Mouse (Mus musculus) ES-Bruce4 (cell line): ENCODE results near the gene Ccdc43. TPM values are rescaled to one million over a fixed set of nuclear protein-coding genes. Genes with fewer than 3 reads are reported as not detected.

Experiments
- H3K27ac ChIP-seq: 2 replicates; pipeline ENCODE4 v1.5.1; 2012; ENCODE audit warnings: low read length, inconsistent platforms; ENCODE audit not compliant: insufficient read depth
- H3K27me3 ChIP-seq: 2 replicates; pipeline ENCODE4 v1.6.1; 2012; ENCODE audit warnings: mild to moderate bottlenecking, low read length, inconsistent platforms; ENCODE audit not compliant: control insufficient read depth, poor library complexity, insufficient read depth, severe bottlenecking
- H3K36me3 ChIP-seq: 2 replicates; pipeline ENCODE4 v1.6.1; 2012; ENCODE audit warnings: inconsistent platforms, mild to moderate bottlenecking, low read length, moderate library complexity; ENCODE audit not compliant: control insufficient read depth, poor library complexity, insufficient read depth, severe bottlenecking
- H3K4me1 ChIP-seq: one replicate; pipeline ENCODE4 v1.8.1; 2011; ENCODE audit warnings: low read length; ENCODE audit not compliant: control insufficient read depth, insufficient read depth
- H3K4me3 ChIP-seq: 2 replicates; pipeline ENCODE4 v1.5.1; 2011; ENCODE audit warnings: low read depth, mild to moderate bottlenecking, low read length
- H3K9ac ChIP-seq: 2 replicates; pipeline ENCODE4 v1.6.1; 2012; ENCODE audit warnings: low read depth, mild to moderate bottlenecking, inconsistent platforms; ENCODE audit not compliant: poor library complexity, severe bottlenecking
- H3K9me3 ChIP-seq: replicated peaks from 2 replicates; pipeline ENCODE4 v1.6.1; 2012; ENCODE audit warnings: mild to moderate bottlenecking, low read length, inconsistent platforms; ENCODE audit not compliant: control insufficient read depth, poor library complexity, insufficient read depth, severe bottlenecking
- CTCF ChIP-seq: IDR thresholded peaks from one replicate; pipeline ENCODE4 v1.8.1; 2011; ENCODE audit warnings: low read depth, low read length
- EP300 ChIP-seq: IDR thresholded peaks from 2 replicates; pipeline ENCODE4 v1.6.1; 2011; ENCODE audit warnings: low read depth, low read length; ENCODE audit not compliant: insufficient read depth
- POLR2A ChIP-seq: IDR thresholded peaks from one replicate; pipeline ENCODE4 v1.8.1; 2011; ENCODE audit warnings: low read length; ENCODE audit not compliant: insufficient read depth
- polyA plus RNA-seq: library from polyadenylated mRNA; stranded (reverse); fragments of >200 nt; gene quantifications from 2 replicates; pipeline ENCODE4 v1.2.4, GENCODE M21; 2011; ENCODE audit warnings: low read depth; ENCODE audit not compliant: missing spikeins, insufficient read depth, insufficient read length

The Ccdc43 gene
- polyA plus RNA-seq, 1 experiment = 62.0 TPM

DNA sequence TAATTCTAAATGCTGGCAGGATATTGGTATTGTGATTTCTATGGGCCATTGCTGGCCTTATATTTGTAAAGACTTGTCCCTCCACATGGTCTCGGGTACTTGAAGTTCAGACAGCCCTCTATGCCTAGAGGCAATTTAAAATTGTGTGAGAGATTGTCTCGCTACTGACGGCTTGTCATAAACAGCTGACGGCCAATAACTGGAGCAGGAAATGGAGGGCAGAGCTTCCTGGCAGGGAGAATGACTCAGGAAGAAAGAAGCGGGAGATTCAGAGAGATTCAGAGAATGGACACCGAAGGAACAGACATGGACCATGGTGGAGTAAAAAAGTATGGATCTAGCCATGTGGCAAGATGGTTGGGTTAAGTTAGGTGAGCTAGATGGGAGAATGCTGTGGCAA is 40.7 kb downstream of the Ccdc43 start:
- no peaks in the 10 kb centered on the region for H3K4me1 ChIP-seq
- H3K36me3 ChIP-seq = no peaks in the 10 kb centered on the region
- H3K9me3 ChIP-seq = no peaks in the 10 kb centered on the region
- H3K27ac ChIP-seq = no peak overlapping the region
- TF ChIP-seq POLR2A (no peak), EP300 (no peak), CTCF (no peak)
- H3K9ac ChIP-seq = no peak overlapping the region
- H3K4me3 ChIP-seq = no peak overlapping the region
- no peaks in the 10 kb centered on the region for H3K27me3 ChIP-seq

- no peaks in the 10 kb centered on the region for H3K27me3 ChIP-seq
- H3K4me3 ChIP-seq = no peak overlapping the region
- H3K4me1 ChIP-seq = no peaks in the 10 kb centered on the region
- H3K27ac ChIP-seq = no peak overlapping the region
- TF ChIP-seq POLR2A (no peak), EP300 (no peak), CTCF (no peak)
- H3K36me3 ChIP-seq = no peaks in the 10 kb centered on the region
- no peaks in the 10 kb centered on the region for H3K9me3 ChIP-seq
- no peak overlapping the region for H3K9ac ChIP-seq
These were observed 41.2 kb downstream of the Ccdc43 start for GRCm38 (mm10) chr11:102656326-102656926.

GRCm38 (mm10) chr11:102655888-102656287 is 41.7 kb downstream of the Ccdc43 start:
- Histone ChIP-seq H3K9me3 (no peaks in the 10 kb centered on the region), H3K36me3 (no peaks in the 10 kb centered on the region)
- TF ChIP-seq EP300 (no peak), POLR2A (no peak), CTCF (no peak)

DNA sequence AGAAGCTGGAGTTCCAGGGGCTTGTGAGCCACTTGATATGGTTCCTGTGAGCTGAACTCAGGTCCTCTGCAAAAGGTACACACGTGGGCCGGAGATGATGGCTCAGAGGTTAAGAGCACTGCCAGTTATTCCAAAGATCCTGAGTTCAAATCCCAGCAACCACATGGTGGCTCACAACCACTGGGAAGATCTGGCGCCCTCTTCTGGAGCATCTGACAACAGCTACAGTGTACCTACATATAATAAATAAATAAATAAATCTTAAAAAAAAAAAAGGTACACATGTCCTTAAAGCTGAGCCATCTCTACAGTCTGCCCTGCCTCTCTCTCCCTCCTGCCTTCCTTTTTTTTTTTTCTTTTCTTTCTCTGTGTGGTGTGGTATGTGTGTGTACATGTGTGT is 44.7 kb downstream of the Ccdc43 start:
- Histone ChIP-seq H3K4me3 (no peak overlapping the region), H3K27me3 (no peaks in the 10 kb centered on the region), H3K9me3 (no peaks in the 10 kb centered on the region), H3K9ac (no peak overlapping the region), H3K27ac (no peak overlapping the region), H3K4me1 (no peaks in the 10 kb centered on the region), H3K36me3 (no peaks in the 10 kb centered on the region)
- no peak for TF ChIP-seq EP300
- peak; percentile 33 for TF ChIP-seq CTCF
- no peak for TF ChIP-seq POLR2A

More at GRCm38 (mm10) chr11:102655888-102656287, 41.7 kb downstream of the Ccdc43 start:
- Histone ChIP-seq H3K4me3 (no peak overlapping the region), H3K9ac (no peak overlapping the region), H3K27me3 (no peaks in the 10 kb centered on the region), H3K4me1 (no peaks in the 10 kb centered on the region), H3K27ac (no peak overlapping the region)

- no peak overlapping the region for H3K9ac ChIP-seq
- H3K27ac ChIP-seq = no peak overlapping the region
- H3K4me3 ChIP-seq = no peak overlapping the region
- TF ChIP-seq CTCF = peak; percentile 88
- no peak for TF ChIP-seq POLR2A
- H3K9me3 ChIP-seq = no peaks in the 10 kb centered on the region
- no peaks in the 10 kb centered on the region for H3K27me3 ChIP-seq
- H3K4me1 ChIP-seq = no peaks in the 10 kb centered on the region
- H3K36me3 ChIP-seq = no peaks in the 10 kb centered on the region
These were observed 46.2 kb downstream of the Ccdc43 start for GRCm38 (mm10) chr11:102651381-102651780.

GRCm38 (mm10) chr11:102647885-102648284 is 49.7 kb downstream of the Ccdc43 start:
- Histone ChIP-seq H3K36me3 (no peaks in the 10 kb centered on the region), H3K4me1 (no peaks in the 10 kb centered on the region), H3K9me3 (no peaks in the 10 kb centered on the region), H3K27me3 (no peaks in the 10 kb centered on the region), H3K27ac (no peak overlapping the region), H3K9ac (no peak overlapping the region), H3K4me3 (no peak overlapping the region)
- no peak for TF ChIP-seq EP300
- no peak for TF ChIP-seq CTCF
- no peak for TF ChIP-seq POLR2A
